Mouse (Mus musculus) lung, adult 2 months (tissue): ENCODE measurements around the gene Wdr26.

Source experiments
- CTCF ChIP-seq: fragments of 200-500 bp; IDR thresholded peaks from 2 replicates; pipeline ENCODE4 v1.5.1; 2011; ENCODE audit warnings: mild to moderate bottlenecking, low read length, control low read depth; ENCODE audit not compliant: insufficient read depth
- POLR2A ChIP-seq: fragments of 200-500 bp; IDR thresholded peaks from 2 replicates; pipeline ENCODE4 v1.6.1; 2011; ENCODE audit warnings: low read depth, mild to moderate bottlenecking, control low read depth, low read length, borderline replicate concordance; ENCODE audit errors: extremely low read depth

DNA sequence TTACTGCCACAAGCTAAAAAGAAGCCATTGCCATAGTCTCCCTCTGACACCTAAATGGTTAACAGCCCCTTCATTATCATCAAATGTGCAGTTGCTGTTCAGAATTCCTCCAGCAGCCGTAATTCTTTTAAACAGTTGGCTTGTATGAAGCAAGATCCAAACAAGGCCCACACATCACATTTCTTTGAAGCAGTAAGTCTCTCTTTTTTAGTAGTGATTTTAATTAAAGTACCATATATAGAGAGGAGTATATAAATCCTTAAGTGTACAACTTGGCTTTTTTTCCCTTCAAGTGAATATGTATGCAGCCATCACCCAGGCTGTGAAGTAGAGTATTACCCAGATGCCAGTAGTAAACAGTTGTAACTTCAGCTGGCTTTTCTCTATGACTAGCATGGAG lies 10.2 kb upstream of the Wdr26 start:
- TF ChIP-seq CTCF, result no peak
- no peak for TF ChIP-seq POLR2A
